Mouse (Mus musculus) embryonic facial prominence, embryonic 11.5 days (tissue): ENCODE results near the gene Amfr. TPM values are rescaled to one million over a fixed set of nuclear protein-coding genes. Genes with fewer than 3 reads are reported as not detected.
"Not testable (repeated sequence)": the region's sequence is repeated elsewhere in the genome, so short reads cannot be mapped to it uniquely, and the experiment has no call there.

ENCODE experiments used
- ATAC-seq: fragments of 200-750 bp; cut with Nextera tagmentation; replicated peaks from 2 replicates; pipeline ENCODE4 v1.8.0; 2017; ENCODE audit warnings: low read depth; ENCODE audit not compliant: insufficient number of reproducible peaks, low FRiP score, low TSS enrichment
- DNase-seq: peaks from one replicate; pipeline ENCODE4 v3.0.0-alpha.2; 2015; ENCODE audit warnings: low spot score
- H3K27ac ChIP-seq: fragments of 300-500 bp; sonication (generic); replicated peaks from 2 replicates; pipeline ENCODE4 v1.5.1; 2014; ENCODE audit warnings: mild to moderate bottlenecking, low read depth, low read length, control low read depth
- H3K27me3 ChIP-seq: fragments of 300-500 bp; sonication (generic); 2 replicates; pipeline ENCODE4 v1.6.1; 2014; ENCODE audit warnings: mild to moderate bottlenecking, low read length, moderate library complexity, mixed read lengths; ENCODE audit not compliant: control insufficient read depth, insufficient read depth
- H3K36me3 ChIP-seq: fragments of 300-500 bp; sonication (generic); replicated peaks from 2 replicates; pipeline ENCODE4 v1.6.1; 2014; ENCODE audit warnings: low read depth, mild to moderate bottlenecking, low read length, moderate library complexity, mixed read lengths; ENCODE audit not compliant: control insufficient read depth, insufficient read depth
- H3K4me1 ChIP-seq: fragments of 300-500 bp; sonication (generic); 2 replicates; pipeline ENCODE4 v1.6.1; 2014; ENCODE audit warnings: low read length, mixed read lengths; ENCODE audit not compliant: control insufficient read depth, insufficient read depth
- H3K4me2 ChIP-seq: fragments of 300-500 bp; sonication (generic); 2 replicates; pipeline ENCODE4 v1.6.1; 2014; ENCODE audit warnings: low read depth, mild to moderate bottlenecking, control low read depth, low read length, moderate library complexity
- H3K4me3 ChIP-seq: fragments of 300-500 bp; sonication (generic); 2 replicates; pipeline ENCODE4 v1.5.1; 2014; ENCODE audit warnings: low read depth, low read length, control low read depth
- H3K9ac ChIP-seq: fragments of 300-500 bp; sonication (generic); replicated peaks from 2 replicates; pipeline ENCODE4 v1.6.1; 2014; ENCODE audit warnings: mild to moderate bottlenecking, control low read depth, low read length
- H3K9me3 ChIP-seq: fragments of 300-500 bp; sonication (generic); replicated peaks from 2 replicates; pipeline ENCODE4 v1.6.1; 2016; ENCODE audit warnings: mild to moderate bottlenecking, low read length, inconsistent platforms, mixed read lengths; ENCODE audit not compliant: control insufficient read depth
- WGBS: fragments of 180-500 bp; shearing (Covaris S2); extraction: QIAGEN DNeasy Blood & Tissue Kit; methylation state at CpG from one replicate; pipeline ENCODE4 v1.1.7; 2014; 5-methylcytosine and 5-hydroxymethylcytosine counted together
- polyA plus RNA-seq: library from polyadenylated mRNA; unstranded; fragments of >200 nt; fragmentation: Nextera tagmentation; extraction: Ambion mirVana; gene quantifications from 2 replicates; pipeline ENCODE4 v1.2.1, GENCODE M21; 2014

Gene Amfr
- 48.2 and 49.5 TPM in 2 replicates for polyA plus RNA-seq

DNA sequence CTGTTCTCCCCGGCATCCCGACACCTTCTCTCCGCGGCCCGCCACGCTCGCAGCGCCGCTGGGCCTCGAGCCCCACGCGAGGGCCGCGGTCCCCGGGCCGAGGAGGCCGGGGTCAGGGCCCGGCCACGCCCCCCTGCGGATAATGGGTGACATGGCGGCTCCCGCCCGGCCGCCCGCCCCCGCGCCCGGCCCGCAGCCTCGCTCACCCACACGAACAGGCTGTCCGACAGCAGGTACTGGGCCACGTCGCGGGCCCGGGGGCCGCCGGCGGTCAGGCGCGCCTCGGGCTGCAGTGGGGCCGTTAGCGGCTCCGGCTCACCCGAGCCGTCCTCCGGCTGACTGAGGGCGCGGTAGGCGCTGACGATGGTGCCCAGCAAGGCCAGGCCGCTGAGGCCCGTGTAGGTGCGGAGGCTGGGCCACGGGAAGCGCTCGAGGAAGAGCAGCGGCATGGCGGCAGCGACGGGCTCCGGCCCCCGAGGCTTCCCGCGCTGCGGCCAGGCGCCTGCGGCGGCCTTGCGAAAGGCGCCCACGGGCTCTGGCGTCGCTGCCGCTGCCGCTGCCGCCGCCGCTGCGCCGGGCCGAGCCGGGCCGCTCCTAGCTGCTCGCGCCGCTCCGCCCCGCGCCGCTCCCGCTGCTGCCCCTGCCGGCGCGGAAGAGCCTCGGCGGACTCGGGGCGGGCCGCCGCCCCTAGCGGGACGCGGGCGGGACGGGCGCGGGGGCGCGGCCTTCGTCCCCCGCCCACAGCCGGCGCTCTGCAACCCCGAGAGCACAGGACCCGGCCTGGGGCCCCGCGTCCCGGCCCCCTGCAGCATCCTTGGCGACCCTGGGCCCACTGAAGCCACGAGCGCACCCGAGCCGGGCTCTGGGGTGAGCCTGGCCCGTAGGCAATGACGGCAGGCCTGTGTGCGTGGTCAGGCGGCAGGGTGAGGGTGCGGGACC, at the start of gene Amfr:
Gene Amfr (minus strand): TSS at position 830 of the 939 bp plus-strand sequence.
- H3K4me2 ChIP-seq = peak within 1 kb of the TSS; percentile 88
- no peaks in the 10 kb centered on the region for H3K4me1 ChIP-seq
- DNase-seq (peak; percentile 85), ATAC-seq (peak; percentile 85)
- peak within 1 kb of the TSS; percentile 81 for H3K27ac ChIP-seq
- H3K36me3 ChIP-seq = no peaks in the 10 kb centered on the region
- no peaks in the 10 kb centered on the region for H3K27me3 ChIP-seq
- H3K4me3 ChIP-seq = peak within 1 kb of the TSS; percentile 93
- H3K9ac ChIP-seq = peak within 1 kb of the TSS; percentile 98
- H3K9me3 ChIP-seq = no peaks in the 10 kb centered on the region
- under 1% methylated on average over 106 of the region's 130 CpGs for WGBS

DNA sequence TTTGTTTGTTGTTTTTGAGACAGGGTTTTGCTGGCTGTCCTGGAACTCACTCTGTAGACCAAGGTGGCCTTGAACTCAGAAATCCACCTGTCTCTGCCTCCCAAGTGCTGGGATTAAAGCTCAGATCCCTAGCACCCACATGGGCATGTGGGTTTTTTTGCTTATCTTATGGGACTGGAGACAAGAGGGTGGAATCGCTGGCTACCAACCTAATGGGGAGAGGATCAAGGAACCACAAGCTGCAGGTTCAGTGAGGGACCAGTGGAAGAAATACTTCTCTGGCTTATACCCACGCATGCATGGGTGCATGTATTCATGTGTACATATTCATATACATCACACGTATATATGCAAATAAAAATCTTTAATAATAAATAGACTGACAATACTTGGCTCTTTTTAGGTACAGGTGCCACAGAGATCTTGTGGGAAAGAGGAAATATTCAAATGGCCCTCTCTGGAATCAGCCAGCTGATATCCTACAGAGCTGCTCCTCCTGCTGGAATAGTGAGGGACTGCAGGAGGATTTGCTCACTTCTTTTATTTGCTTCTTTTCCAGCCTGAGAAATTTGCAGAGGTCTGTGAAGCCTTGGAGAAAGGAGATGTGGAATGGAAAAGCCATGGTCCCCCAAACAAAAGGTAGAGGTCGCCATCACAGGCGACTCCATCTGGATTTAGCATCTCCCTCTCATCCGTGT, 44.7 kb upstream of the Amfr start:
- no peak overlapping the region for H3K27ac ChIP-seq
- DNase-seq = peak; percentile 70
- H3K4me2 ChIP-seq = no peak overlapping the region
- no peak for ATAC-seq
- H3K4me3 ChIP-seq = no peak overlapping the region
- H3K9ac ChIP-seq = no peak overlapping the region
- no peaks in the 10 kb centered on the region for H3K4me1 ChIP-seq
- H3K36me3 ChIP-seq = no peaks in the 10 kb centered on the region; the same call in 1 of the 2 replicates
- WGBS = 61% methylated on average over 6 of the region's 6 CpGs
- no peaks in the 10 kb centered on the region for H3K27me3 ChIP-seq
- H3K9me3 ChIP-seq = no peaks in the 10 kb centered on the region

DNA sequence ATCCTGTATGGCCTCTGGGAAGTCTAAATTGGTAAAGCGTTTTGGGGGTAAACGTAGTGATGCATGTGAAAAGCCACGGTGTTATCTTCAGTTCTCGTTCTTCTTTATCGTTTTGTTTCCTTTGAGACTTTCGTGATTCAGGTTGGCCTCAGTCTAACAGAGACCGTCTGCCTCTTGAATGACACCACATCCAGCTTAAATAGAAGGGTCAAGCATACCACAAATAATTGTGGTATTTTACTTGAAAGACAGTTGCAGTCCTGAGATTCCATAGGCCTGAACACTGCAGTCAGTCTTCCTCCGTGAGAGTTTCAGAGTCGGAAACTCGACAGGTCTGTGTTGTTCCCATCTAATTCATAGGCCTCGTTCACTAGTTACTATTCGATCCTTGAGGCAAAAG, 40.1 kb upstream of the Amfr start:
- Histone ChIP-seq H3K27me3 (no peaks in the 10 kb centered on the region), H3K36me3 (no peaks in the 10 kb centered on the region), H3K4me2 (no peak overlapping the region), H3K4me1 (no peaks in the 10 kb centered on the region), H3K9me3 (no peaks in the 10 kb centered on the region), H3K9ac (no peak overlapping the region), H3K27ac (no peak overlapping the region), H3K4me3 (no peak overlapping the region)
- DNase-seq (no peak), ATAC-seq (no peak)
- 84% methylated on average over 12 of the region's 12 CpGs for WGBS

DNA sequence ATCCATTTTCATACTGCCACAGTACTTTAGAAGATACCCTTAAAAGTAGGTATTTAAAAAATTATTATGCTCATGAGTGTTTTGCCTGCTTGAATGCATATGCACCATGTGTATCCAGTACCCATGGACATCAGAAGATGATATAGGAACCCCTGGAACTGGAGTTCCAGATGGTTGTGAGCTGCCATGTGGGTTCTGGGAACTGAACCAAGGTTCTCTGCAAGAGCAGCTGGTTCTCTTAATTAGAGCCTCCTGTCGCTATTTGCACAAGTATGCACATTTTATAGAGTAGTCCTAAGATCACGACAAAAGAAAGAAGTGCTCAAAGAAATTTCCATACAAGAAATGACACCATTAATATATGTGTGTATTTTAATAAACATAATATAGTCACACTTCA, 35.2 kb upstream of the Amfr start:
- Histone ChIP-seq H3K9me3 (no peaks in the 10 kb centered on the region), H3K4me3 (no peak overlapping the region), H3K36me3 (no peaks in the 10 kb centered on the region), H3K9ac (no peak overlapping the region), H3K27ac (no peak overlapping the region), H3K27me3 (no peaks in the 10 kb centered on the region), H3K4me2 (no peak overlapping the region), H3K4me1 (no peaks in the 10 kb centered on the region)
- 84% methylated on average over 2 of the region's 2 CpGs for WGBS
- ATAC-seq (no peak), DNase-seq (no peak)

DNA sequence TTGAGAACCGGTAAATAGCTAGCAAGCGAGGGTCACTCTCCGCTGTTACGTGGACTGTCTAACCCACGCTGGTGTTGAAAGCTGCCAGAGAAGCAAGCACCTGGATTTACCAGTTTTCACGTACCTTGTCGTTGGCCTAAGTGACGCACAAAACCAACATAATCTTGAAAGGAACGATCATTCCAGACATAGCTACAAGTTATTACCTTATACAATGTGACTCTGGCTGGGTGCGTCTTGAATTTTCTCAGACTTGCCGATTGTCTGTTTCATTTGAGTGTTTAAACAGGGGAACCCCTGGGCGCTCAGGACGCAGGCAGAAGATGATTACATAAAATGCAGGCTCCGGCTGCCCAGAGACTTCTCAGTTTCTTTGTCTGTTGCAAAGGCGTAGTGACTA, 25.2 kb upstream of the Amfr start:
- Histone ChIP-seq H3K4me1 (no peaks in the 10 kb centered on the region), H3K27me3 (no peaks in the 10 kb centered on the region), H3K27ac (no peak overlapping the region), H3K36me3 (no peaks in the 10 kb centered on the region), H3K9me3 (no peaks in the 10 kb centered on the region), H3K4me2 (peak overlapping the region; percentile 65), H3K4me3 (peak overlapping the region; percentile 84), H3K9ac (peak overlapping the region; percentile 70)
- DNase-seq (peak; percentile 14), ATAC-seq (no peak)
- WGBS = 11% methylated on average over 15 of the region's 15 CpGs

DNA sequence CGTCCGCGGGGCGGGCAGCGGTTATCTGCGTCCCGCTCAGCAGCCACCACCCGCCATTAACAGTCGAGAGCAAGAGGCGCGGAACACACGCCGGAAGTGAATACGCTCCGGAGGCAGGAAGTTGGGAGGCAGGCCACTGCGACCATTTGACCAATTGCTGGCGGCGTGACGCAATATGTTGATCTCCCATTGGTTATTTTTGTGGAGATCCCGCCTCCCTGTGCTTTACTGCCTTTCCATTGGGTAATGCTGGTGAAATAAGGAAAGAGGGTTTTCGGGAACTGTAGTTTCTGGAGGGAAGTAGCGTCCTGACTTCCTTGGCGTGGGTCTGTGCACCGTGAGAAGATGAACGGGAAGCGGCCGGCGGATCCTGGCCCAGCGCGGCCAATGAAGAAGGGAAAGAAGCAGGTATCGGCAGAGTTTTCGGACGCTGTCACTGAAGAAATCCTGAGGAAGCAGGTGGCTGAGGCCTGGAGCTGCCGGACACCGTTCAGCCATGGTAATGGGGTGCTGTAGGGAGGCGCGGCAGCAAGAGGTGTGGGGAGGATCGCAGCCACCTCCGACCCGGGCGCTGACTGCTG, 24.4 kb upstream of the Amfr start, which contains the start of the genes Nudt21 and Ogfod1:
Gene Nudt21 (minus strand): TSS at position 88 of the 581 bp plus-strand sequence.
Gene Ogfod1 (plus strand): TSS at position 255 of the 581 bp plus-strand sequence.
- Histone ChIP-seq H3K4me1 (no peaks in the 10 kb centered on the region), H3K27me3 (no peaks in the 10 kb centered on the region), H3K9me3 (no peaks in the 10 kb centered on the region), H3K4me2 (peak within 1 kb of the TSS; percentile 65), H3K9ac (peak within 1 kb of the TSS; percentile 70), H3K36me3 (no peaks in the 10 kb centered on the region), H3K4me3 (peak within 1 kb of the TSS; percentile 84), H3K27ac (peak within 1 kb of the TSS; percentile 52; the same call in 1 of the 2 replicates)
- peak; percentile 99 for DNase-seq
- under 1% methylated on average over 41 of the region's 41 CpGs for WGBS
- ATAC-seq = peak; percentile 98

DNA sequence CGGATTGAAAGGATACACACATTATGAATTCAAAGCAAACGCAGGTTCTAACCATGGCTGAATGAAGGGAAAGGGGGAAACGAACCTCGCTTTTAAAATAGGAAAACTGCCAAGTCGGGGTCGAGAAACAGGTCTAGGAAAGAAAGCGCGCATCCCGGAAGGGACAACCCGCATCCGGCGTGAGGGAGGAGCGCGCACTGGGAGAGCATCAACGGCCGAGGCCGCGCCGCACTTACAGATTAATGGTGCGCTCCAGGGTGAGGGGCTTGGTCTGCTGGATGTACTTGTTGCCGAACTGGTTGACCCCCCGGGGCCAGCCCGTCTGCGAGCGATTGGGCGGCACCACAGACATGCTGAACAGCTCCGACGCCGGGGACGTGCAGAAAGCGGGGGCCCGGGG, 23.9 kb upstream of the Amfr start:
- H3K9me3 ChIP-seq, H3K36me3 ChIP-seq, H3K4me1 ChIP-seq, H3K27me3 ChIP-seq: not testable (repeated sequence)
- peak overlapping the region; percentile 84 for H3K4me3 ChIP-seq
- peak overlapping the region; percentile 70 for H3K9ac ChIP-seq
- WGBS = under 1% methylated on average over 21 of the region's 32 CpGs
- peak; percentile 94 for ATAC-seq
- peak overlapping the region; percentile 40 for H3K4me2 ChIP-seq
- DNase-seq = peak; percentile 78
- peak overlapping the region; percentile 52; the same call in 1 of the 2 replicates for H3K27ac ChIP-seq
